Mouse (Mus musculus) ES-E14 (cell line): ENCODE data around the gene Unc5cl. TPM values are rescaled to one million over a fixed set of nuclear protein-coding genes. Genes with fewer than 3 reads are reported as not detected.
"Not testable (repeated sequence)": the region's sequence is repeated elsewhere in the genome, so short reads cannot be mapped to it uniquely, and the experiment has no call there.

Experiments
- DNase-seq: peaks from one replicate; pipeline ENCODE4 v3.0.0-alpha.2; 2013; ENCODE audit warnings: low read depth, low spot score
- H3K27ac ChIP-seq: 2 replicates; pipeline ENCODE4 v1.5.1; 2012; ENCODE audit warnings: low read depth, mild to moderate bottlenecking, low read length, moderate library complexity, mixed read lengths; ENCODE audit not compliant: poor library complexity, insufficient read depth, severe bottlenecking
- H3K36me3 ChIP-seq: 2 replicates; pipeline ENCODE4 v1.6.1; 2012; ENCODE audit warnings: mild to moderate bottlenecking, low read length, moderate library complexity, mixed read lengths; ENCODE audit not compliant: control insufficient read depth, poor library complexity, insufficient read depth, severe bottlenecking
- H3K4me1 ChIP-seq, 2 experiments: fragments of 150-350 bp in 1 of 2; sonication (generic) in 1 of 2; 2 replicates each; pipeline ENCODE4 v1.6.1; 2012; ENCODE audit warnings: low read length in 2 of 2, mild to moderate bottlenecking in 1 of 2, mixed read lengths in 1 of 2; ENCODE audit not compliant: control insufficient read depth in 2 of 2, insufficient read depth in 2 of 2, poor library complexity in 1 of 2
- H3K4me3 ChIP-seq, 2 experiments: fragments of 150-350 bp in 1 of 2; sonication (generic) in 1 of 2; 2 replicates each; pipeline ENCODE4 v1.5.1; 2012; ENCODE audit warnings: low read length in 2 of 2, low read depth in 1 of 2, mild to moderate bottlenecking in 1 of 2, mixed read lengths in 1 of 2; ENCODE audit not compliant: insufficient read depth in 1 of 2, poor library complexity in 1 of 2, severe bottlenecking in 1 of 2
- H3K9ac ChIP-seq: 2 replicates; pipeline ENCODE4 v1.6.1; 2012; ENCODE audit warnings: low read depth, mild to moderate bottlenecking, low read length, mixed read lengths; ENCODE audit not compliant: poor library complexity, insufficient read depth, severe bottlenecking
- H3K9me3 ChIP-seq: fragments of 150-350 bp; sonication (generic); 2 replicates; pipeline ENCODE4 v1.6.1; 2012; ENCODE audit warnings: low read depth, mild to moderate bottlenecking, low read length; ENCODE audit not compliant: control insufficient read depth, insufficient read depth
- CHD2 ChIP-seq: IDR thresholded peaks from 2 replicates; pipeline ENCODE4 v1.6.1; 2014; ENCODE audit warnings: mild to moderate bottlenecking, low read depth, low read length, inconsistent platforms
- HCFC1 ChIP-seq: IDR thresholded peaks from 2 replicates; pipeline ENCODE4 v1.6.1; 2012; ENCODE audit warnings: low read length, inconsistent platforms, borderline replicate concordance; ENCODE audit not compliant: insufficient read depth
- MAFK ChIP-seq: IDR thresholded peaks from 2 replicates; pipeline ENCODE4 v1.6.1; 2014; ENCODE audit warnings: mild to moderate bottlenecking, low read depth, low read length, inconsistent platforms; ENCODE audit not compliant: insufficient read depth
- ZC3H11A ChIP-seq: IDR thresholded peaks from 2 replicates; pipeline ENCODE4 v1.6.1; 2012; ENCODE audit warnings: low read depth, mild to moderate bottlenecking, inconsistent platforms, low read length, borderline replicate concordance
- ZNF384 ChIP-seq: IDR thresholded peaks from 2 replicates; pipeline ENCODE4 v1.6.1; 2012; ENCODE audit warnings: low read depth, low read length, inconsistent platforms
- in situ Hi-C, 2 experiments: fragments of 600-800 bp; cut with MboI; formaldehyde crosslinking; loops; one replicate each; pipeline ENCODE4 v1.15.1; 2025; ENCODE audit warnings: low sequenced_read_pairs in 2 of 2, inconsistent platforms in 1 of 2; ENCODE audit not compliant: unreplicated experiment in 2 of 2
- total RNA-seq: library from RNA; depleted of rRNA; stranded (reverse); fragments of 300-350 nt; gene quantifications from 2 replicates; pipeline ENCODE4 v1.2.3, GENCODE M21; 2012

The Unc5cl gene
- total RNA-seq, 1 experiment = 1.2 TPM

GRCm38 (mm10) chr17:48466769-48467394 lies 12.2 kb downstream of the Unc5cl start:
- in situ Hi-C loops = no loop called here
- no peak for DNase-seq
- TF ChIP-seq ZNF384 (no peak), MAFK (no peak), ZC3H11A (no peak), CHD2 (no peak), HCFC1 (no peak)
- no peaks in the 10 kb centered on the region for H3K36me3 ChIP-seq
- no peak overlapping the region for H3K27ac ChIP-seq
- H3K4me1 ChIP-seq = no peaks in the 10 kb centered on the region; a peak in 1 of 4 replicates
- no peaks in the 10 kb centered on the region for H3K9me3 ChIP-seq
- peak overlapping the region; percentile 33 to 58 for H3K4me3 ChIP-seq
- H3K9ac ChIP-seq = no peak overlapping the region

- Histone ChIP-seq H3K9me3 (no peaks in the 10 kb centered on the region), H3K27ac (no peak overlapping the region), H3K36me3 (no peaks in the 10 kb centered on the region), H3K4me3 (peak overlapping the region; percentile 33 to 58), H3K4me1 (no peaks in the 10 kb centered on the region; a peak in 1 of 4 replicates), H3K9ac (no peak overlapping the region)
- no peak for TF ChIP-seq HCFC1
- TF ChIP-seq ZNF384 = no peak
- peak; percentile 67; the same call in 1 of the 2 replicates for TF ChIP-seq ZC3H11A
- TF ChIP-seq CHD2 = no peak
- no peak for TF ChIP-seq MAFK
- peak; percentile 83 for DNase-seq
- in situ Hi-C loops = no loop called here
Observed at GRCm38 (mm10) chr17:48467395-48468231, 12.9 kb downstream of the Unc5cl start.

- H3K36me3 ChIP-seq, H3K9me3 ChIP-seq, H3K27ac ChIP-seq, H3K4me3 ChIP-seq, H3K9ac ChIP-seq, in situ Hi-C loops, DNase-seq, H3K4me1 ChIP-seq: not testable (repeated sequence)
Observed at GRCm38 (mm10) chr17:48474282-48474681, 19.6 kb downstream of the Unc5cl start.

- H3K4me3 ChIP-seq = no peak overlapping the region
- TF ChIP-seq HCFC1 (no peak), ZC3H11A (no peak), CHD2 (no peak), ZNF384 (no peak), MAFK (no peak)
- in situ Hi-C loops = no loop called here
- H3K4me1 ChIP-seq = no peaks in the 10 kb centered on the region
- H3K27ac ChIP-seq = no peak overlapping the region
- no peaks in the 10 kb centered on the region for H3K9me3 ChIP-seq
- no peaks in the 10 kb centered on the region for H3K36me3 ChIP-seq
- no peak for DNase-seq
- no peak overlapping the region for H3K9ac ChIP-seq
Observed at GRCm38 (mm10) chr17:48475444-48475843, 20.7 kb downstream of the Unc5cl start.

- no peak for DNase-seq
- Histone ChIP-seq H3K4me3 (no peak overlapping the region), H3K9ac (no peak overlapping the region), H3K9me3 (no peaks in the 10 kb centered on the region), H3K36me3 (no peaks in the 10 kb centered on the region), H3K27ac (no peak overlapping the region), H3K4me1 (peaks cover 4 to 11% of the 10 kb centered on the region in 2 experiments; a peak in 3 of 4 replicates)
- no peak for TF ChIP-seq ZNF384
- no peak for TF ChIP-seq MAFK
- in situ Hi-C loops = no loop called here
Observed at GRCm38 (mm10) chr17:48479952-48480351, 25.3 kb downstream of the Unc5cl start.
